Mouse (Mus musculus) myocyte (in vitro differentiated cells): ENCODE results near the gene Nmt2. TPM values are rescaled to one million over a fixed set of nuclear protein-coding genes. Genes with fewer than 3 reads are reported as not detected.
A peak's percentile ranks its signal among the peaks of the same experiment; 100 is the strongest.

ENCODE experiments used
- H3K27me3 ChIP-seq: one replicate; pipeline ENCODE4 v1.6.1; 2011; ENCODE audit not compliant: control insufficient read depth, insufficient read depth, insufficient read length
- H3K36me3 ChIP-seq: one replicate; pipeline ENCODE4 v1.6.1; 2011; ENCODE audit not compliant: control insufficient read depth, insufficient read depth
- H3K4me2 ChIP-seq: one replicate; pipeline ENCODE4 v1.6.1; 2011; ENCODE audit warnings: low read depth, control low read depth
- H3K4me3 ChIP-seq: one replicate; pipeline ENCODE4 v1.5.1; 2011; ENCODE audit warnings: mild to moderate bottlenecking, control low read depth, moderate library complexity
- H3K79me2 ChIP-seq: one replicate; pipeline ENCODE4 v1.6.1; 2011; ENCODE audit not compliant: control insufficient read depth, insufficient read depth
- H3ac ChIP-seq: one replicate; pipeline ENCODE4 v1.6.1; 2011; ENCODE audit not compliant: control insufficient read depth, insufficient read length
- CEBPB ChIP-seq: IDR thresholded peaks from 2 replicates; pipeline ENCODE4 v1.6.1; 2011; ENCODE audit warnings: mild to moderate bottlenecking, moderate library complexity; ENCODE audit not compliant: poor library complexity, insufficient read depth, severe bottlenecking
- E2F4 ChIP-seq: IDR thresholded peaks from one replicate; pipeline ENCODE4 v1.6.1; 2011; ENCODE audit warnings: mild to moderate bottlenecking, control low read depth, moderate library complexity; ENCODE audit not compliant: insufficient read depth
- MAX ChIP-seq: IDR thresholded peaks from one replicate; pipeline ENCODE4 v1.6.1; 2011; ENCODE audit warnings: low read depth, mild to moderate bottlenecking, control low read depth
- MYOD1 ChIP-seq, 3 experiments: IDR thresholded peaks; one replicate each; pipeline ENCODE4 v1.6.1; 2011; ENCODE audit warnings: control low read depth in 2 of 3, low read depth in 2 of 3, mild to moderate bottlenecking in 2 of 3, moderate library complexity in 1 of 3; ENCODE audit not compliant: insufficient read length in 2 of 3, control insufficient read depth in 1 of 3
- MYOG ChIP-seq, 3 experiments: IDR thresholded peaks; one replicate each; pipeline ENCODE4 v1.6.1; 2011; ENCODE audit warnings: control low read depth in 2 of 3, low read depth in 2 of 3, mild to moderate bottlenecking in 2 of 3; ENCODE audit not compliant: insufficient read length in 2 of 3, control insufficient read depth in 1 of 3, insufficient read depth in 1 of 3
- POLR2A ChIP-seq: IDR thresholded peaks from one replicate; pipeline ENCODE4 v1.6.1; 2011; ENCODE audit warnings: low read depth, mild to moderate bottlenecking, control low read depth, moderate library complexity; ENCODE audit not compliant: insufficient read length
- POLR2AphosphoS2 ChIP-seq: IDR thresholded peaks from one replicate; pipeline ENCODE4 v1.6.1; 2011; ENCODE audit warnings: low read depth, control low read depth; ENCODE audit not compliant: insufficient read length
- REST ChIP-seq: IDR thresholded peaks from one replicate; pipeline ENCODE4 v1.6.1; 2011; ENCODE audit warnings: mild to moderate bottlenecking, control low read depth, moderate library complexity; ENCODE audit not compliant: insufficient read depth, insufficient read length
- SRF ChIP-seq: IDR thresholded peaks from one replicate; pipeline ENCODE4 v1.6.1; 2011; ENCODE audit warnings: low read depth; ENCODE audit not compliant: control insufficient read depth, insufficient read length
- TCF12 ChIP-seq: IDR thresholded peaks from one replicate; pipeline ENCODE4 v1.6.1; 2011; ENCODE audit warnings: mild to moderate bottlenecking, control low read depth; ENCODE audit not compliant: poor library complexity, insufficient read depth, severe bottlenecking
- TCF3 ChIP-seq: IDR thresholded peaks from one replicate; pipeline ENCODE4 v1.6.1; 2011; ENCODE audit warnings: low read depth, control low read depth; ENCODE audit not compliant: insufficient read length
- USF1 ChIP-seq: IDR thresholded peaks from one replicate; pipeline ENCODE4 v1.6.1; 2011; ENCODE audit warnings: low read depth, mild to moderate bottlenecking, control low read depth, moderate library complexity
- polyA plus RNA-seq: library from polyadenylated mRNA; unstranded; fragments of >200 nt; fragmentation: generic; extraction: Trizol; gene quantifications from one replicate; pipeline ENCODE4 v1.2.1, GENCODE M21; 2012; ENCODE audit warnings: missing spikeins

The Nmt2 gene
- polyA plus RNA-seq, 1 experiment: 14.5 TPM

- H3K4me3 ChIP-seq: no peak overlapping the region
- H3K79me2 ChIP-seq: no peaks in the 10 kb centered on the region
- TF ChIP-seq CEBPB: no peak
- H3K36me3 ChIP-seq: no peaks in the 10 kb centered on the region
- no peak overlapping the region for H3ac ChIP-seq
- H3K4me2 ChIP-seq: no peak overlapping the region
- no peaks in the 10 kb centered on the region for H3K27me3 ChIP-seq
These were observed 16.1 kb upstream of the Nmt2 start for GRCm38 (mm10) chr2:3267879-3268278.

- no peaks in the 10 kb centered on the region for H3K27me3 ChIP-seq
- H3K79me2 ChIP-seq: no peaks in the 10 kb centered on the region
- no peaks in the 10 kb centered on the region for H3K36me3 ChIP-seq
- H3K4me3 ChIP-seq: no peak overlapping the region
- H3K4me2 ChIP-seq: no peak overlapping the region
- H3ac ChIP-seq: no peak overlapping the region
- TF ChIP-seq E2F4 (no peak), REST (no peak)
These were observed 10.7 kb upstream of the Nmt2 start for GRCm38 (mm10) chr2:3273349-3273748.

GRCm38 (mm10) chr2:3276106-3276505 lies 7.9 kb upstream of the Nmt2 start:
- peak overlapping the region; percentile 28 for H3K4me2 ChIP-seq
- no peak for TF ChIP-seq TCF12
- no peak for TF ChIP-seq TCF3
- no peak for TF ChIP-seq SRF
- no peak for TF ChIP-seq POLR2A
- TF ChIP-seq CEBPB: no peak
- TF ChIP-seq REST: no peak
- TF ChIP-seq POLR2AphosphoS2: no peak
- TF ChIP-seq E2F4: no peak
- TF ChIP-seq USF1: no peak
- no peak for TF ChIP-seq MYOG (IDR thresholded peaks at IDR 0.05; ENCODE audit: control insufficient read depth in 1 of 3, insufficient read depth in 1 of 3, insufficient read length in 2 of 3, low read depth in 2 of 3)
- TF ChIP-seq MYOD1 (IDR thresholded peaks at IDR 0.05; ENCODE audit: control insufficient read depth in 1 of 3, insufficient read length in 2 of 3, low read depth in 2 of 3): no peak
- no peak for TF ChIP-seq MAX
- H3K27me3 ChIP-seq: no peaks in the 10 kb centered on the region
- H3K4me3 ChIP-seq: no peak overlapping the region
- no peak overlapping the region for H3ac ChIP-seq
- H3K79me2 ChIP-seq: no peaks in the 10 kb centered on the region
- no peaks in the 10 kb centered on the region for H3K36me3 ChIP-seq

- H3K4me2 ChIP-seq: peak overlapping the region; percentile 75
- H3K79me2 ChIP-seq: no peaks in the 10 kb centered on the region
- TF ChIP-seq MYOD1 (IDR thresholded peaks at IDR 0.05; ENCODE audit: control insufficient read depth in 1 of 3, insufficient read length in 2 of 3, low read depth in 2 of 3): no peak
- TF ChIP-seq CEBPB: peak; percentile 56; the same call in 1 of the 2 replicates
- H3ac ChIP-seq: no peak overlapping the region
- no peaks in the 10 kb centered on the region for H3K36me3 ChIP-seq
- no peak overlapping the region for H3K4me3 ChIP-seq
- no peaks in the 10 kb centered on the region for H3K27me3 ChIP-seq
These were observed 6.5 kb upstream of the Nmt2 start for GRCm38 (mm10) chr2:3277502-3277901.

- Histone ChIP-seq H3K79me2 (peaks cover 15% of the 10 kb centered on the region), H3K27me3 (no peaks in the 10 kb centered on the region), H3ac (no peak overlapping the region), H3K4me2 (no peak overlapping the region), H3K4me3 (no peak overlapping the region), H3K36me3 (no peaks in the 10 kb centered on the region)
- no peak for TF ChIP-seq POLR2A
- no peak for TF ChIP-seq POLR2AphosphoS2
- TF ChIP-seq CEBPB: no peak
- no peak for TF ChIP-seq TCF12
- TF ChIP-seq E2F4: no peak
- no peak for TF ChIP-seq SRF
- TF ChIP-seq MYOG (IDR thresholded peaks at IDR 0.05; ENCODE audit: control insufficient read depth in 1 of 3, insufficient read depth in 1 of 3, insufficient read length in 2 of 3, low read depth in 2 of 3): no peak
- TF ChIP-seq USF1: no peak
- no peak for TF ChIP-seq REST
These were observed 2.7 kb upstream of the Nmt2 start for GRCm38 (mm10) chr2:3281311-3281710.

GRCm38 (mm10) chr2:3282866-3283601 lies 978 bp upstream of the Nmt2 start:
- H3K4me3 ChIP-seq: peak overlapping the region; percentile 79
- peaks cover 31% of the 10 kb centered on the region for H3K79me2 ChIP-seq
- peak overlapping the region; percentile 86 for H3K4me2 ChIP-seq
- TF ChIP-seq MAX (no peak), SRF (no peak), USF1 (no peak), CEBPB (no peak), TCF3 (no peak), POLR2A (no peak), MYOG (IDR thresholded peaks at IDR 0.05; ENCODE audit: control insufficient read depth in 1 of 3, insufficient read depth in 1 of 3, insufficient read length in 2 of 3, low read depth in 2 of 3) (no peak), POLR2AphosphoS2 (no peak), TCF12 (no peak), E2F4 (no peak), REST (no peak), MYOD1 (IDR thresholded peaks at IDR 0.05; ENCODE audit: control insufficient read depth in 1 of 3, insufficient read length in 2 of 3, low read depth in 2 of 3) (no peak)
- peak overlapping the region; percentile 50 for H3ac ChIP-seq
- no peaks in the 10 kb centered on the region for H3K27me3 ChIP-seq
- H3K36me3 ChIP-seq: no peaks in the 10 kb centered on the region
